Mouse (Mus musculus) myocyte (in vitro differentiated cells): ENCODE data around the gene Gpr156.

Experiments
- MAX ChIP-seq: IDR thresholded peaks from one replicate; pipeline ENCODE4 v1.6.1; 2011; ENCODE audit warnings: low read depth, mild to moderate bottlenecking, control low read depth
- REST ChIP-seq: IDR thresholded peaks from one replicate; pipeline ENCODE4 v1.6.1; 2011; ENCODE audit warnings: mild to moderate bottlenecking, control low read depth, moderate library complexity; ENCODE audit not compliant: insufficient read depth, insufficient read length
- TCF12 ChIP-seq: IDR thresholded peaks from one replicate; pipeline ENCODE4 v1.6.1; 2011; ENCODE audit warnings: mild to moderate bottlenecking, control low read depth; ENCODE audit not compliant: poor library complexity, insufficient read depth, severe bottlenecking

DNA sequence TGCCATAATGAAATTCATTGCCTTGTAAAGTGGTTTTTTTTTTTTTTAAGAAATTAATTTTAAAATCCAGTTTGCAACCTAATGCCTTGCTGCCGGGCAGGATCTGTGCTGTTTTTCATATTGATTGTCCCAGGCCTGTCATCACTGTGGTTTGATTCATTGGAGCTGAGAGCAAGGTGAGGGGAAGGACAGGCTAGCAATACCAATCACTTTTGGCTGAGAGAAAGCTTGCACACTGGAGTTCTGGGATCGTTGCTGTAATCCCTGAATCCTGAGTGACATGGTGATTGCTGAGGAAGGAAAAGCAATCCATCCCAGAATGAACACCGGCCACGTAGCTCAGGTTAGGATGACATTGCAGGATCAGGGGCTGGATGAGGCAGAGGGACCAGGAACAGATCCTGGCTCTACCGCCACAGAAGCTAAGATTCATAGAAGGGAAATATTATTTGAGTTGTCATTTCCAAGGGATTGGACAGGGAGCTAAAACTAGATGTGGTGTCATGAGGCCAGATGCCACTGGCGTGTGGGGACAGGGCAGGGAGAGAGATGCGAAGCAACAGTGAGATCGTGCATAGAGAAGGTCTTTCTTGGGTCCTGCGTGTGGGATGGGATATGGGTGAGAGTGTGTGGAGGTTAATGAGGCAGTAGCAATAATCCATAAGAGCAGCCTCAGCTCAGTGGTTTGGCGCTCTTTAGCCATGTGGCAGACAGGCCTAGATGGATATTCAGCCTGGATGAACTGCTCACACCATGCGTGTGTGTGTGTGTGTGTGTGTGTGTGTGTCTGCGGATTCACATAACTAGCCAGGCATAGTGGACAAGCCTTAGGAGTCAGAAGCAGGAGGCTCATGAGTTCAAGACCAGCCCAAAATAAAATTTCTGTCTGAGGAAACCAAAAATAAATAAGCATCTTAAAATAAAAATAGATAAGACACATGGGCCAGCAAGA lies 38.0 kb downstream of the Gpr156 start:
- TF ChIP-seq MAX (no peak), TCF12 (no peak), REST (no peak)
